Mouse (Mus musculus) midbrain, embryonic 10.5 days (tissue): ENCODE measurements at regions not wholly inside any gene's neighbourhood (a gene's known extent, or its start where the extent isn't known, plus 50 kb on each side); places are given as distances from the start of the nearest gene placed in this dataset.

Experiments used
- DNase-seq: peaks from one replicate; pipeline ENCODE4 v3.0.0-alpha.2; 2017; ENCODE audit warnings: low spot score
- H3K27ac ChIP-seq: fragments of 300-500 bp; sonication (generic); replicated peaks from 2 replicates; pipeline ENCODE4 v1.5.1; 2016; ENCODE audit warnings: mild to moderate bottlenecking
- H3K27me3 ChIP-seq: fragments of 300-500 bp; sonication (generic); 2 replicates; pipeline ENCODE4 v1.6.1; 2016; ENCODE audit warnings: low read depth, mild to moderate bottlenecking; ENCODE audit not compliant: poor library complexity, severe bottlenecking
- H3K36me3 ChIP-seq: fragments of 300-500 bp; sonication (generic); 2 replicates; pipeline ENCODE4 v1.6.1; 2016; ENCODE audit warnings: mild to moderate bottlenecking, moderate library complexity
- H3K4me1 ChIP-seq: fragments of 300-500 bp; sonication (generic); 2 replicates; pipeline ENCODE4 v1.6.1; 2016
- H3K4me3 ChIP-seq: fragments of 300-500 bp; sonication (generic); 2 replicates; pipeline ENCODE4 v1.5.1; 2016; ENCODE audit warnings: mild to moderate bottlenecking, moderate library complexity
- H3K9me3 ChIP-seq: fragments of 300-500 bp; sonication (generic); replicated peaks from 2 replicates; pipeline ENCODE4 v1.6.1; 2016; ENCODE audit warnings: mild to moderate bottlenecking
- WGBS: fragments of 180-500 bp; shearing (Covaris S2); methylation state at CpG from one replicate; pipeline ENCODE4 v1.1.7; 2016; 5-methylcytosine and 5-hydroxymethylcytosine counted together

GRCm38 (mm10) chr17:63811246-63811785 lies 51.5 kb upstream of the Fer start:
- Histone ChIP-seq H3K4me3 (no peak overlapping the region), H3K9me3 (no peaks in the 10 kb centered on the region), H3K36me3 (no peaks in the 10 kb centered on the region), H3K27ac (no peak overlapping the region), H3K4me1 (peaks cover 23% of the 10 kb centered on the region), H3K27me3 (no peaks in the 10 kb centered on the region)
- WGBS, result 70% methylated on average over 9 of the region's 9 CpGs
- no peak for DNase-seq

- Histone ChIP-seq H3K27me3 (no peaks in the 10 kb centered on the region), H3K36me3 (no peaks in the 10 kb centered on the region), H3K4me3 (no peak overlapping the region), H3K27ac (no peak overlapping the region), H3K9me3 (no peaks in the 10 kb centered on the region), H3K4me1 (peaks cover 22% of the 10 kb centered on the region)
- WGBS, result 93% methylated on average over 3 of the region's 3 CpGs
- DNase-seq, result no peak
These were observed 50.3 kb upstream of the Fer start for GRCm38 (mm10) chr17:63812586-63812985.
